ENCODE assay signal across 8 mouse cellular contexts in the genomic region with DNA sequence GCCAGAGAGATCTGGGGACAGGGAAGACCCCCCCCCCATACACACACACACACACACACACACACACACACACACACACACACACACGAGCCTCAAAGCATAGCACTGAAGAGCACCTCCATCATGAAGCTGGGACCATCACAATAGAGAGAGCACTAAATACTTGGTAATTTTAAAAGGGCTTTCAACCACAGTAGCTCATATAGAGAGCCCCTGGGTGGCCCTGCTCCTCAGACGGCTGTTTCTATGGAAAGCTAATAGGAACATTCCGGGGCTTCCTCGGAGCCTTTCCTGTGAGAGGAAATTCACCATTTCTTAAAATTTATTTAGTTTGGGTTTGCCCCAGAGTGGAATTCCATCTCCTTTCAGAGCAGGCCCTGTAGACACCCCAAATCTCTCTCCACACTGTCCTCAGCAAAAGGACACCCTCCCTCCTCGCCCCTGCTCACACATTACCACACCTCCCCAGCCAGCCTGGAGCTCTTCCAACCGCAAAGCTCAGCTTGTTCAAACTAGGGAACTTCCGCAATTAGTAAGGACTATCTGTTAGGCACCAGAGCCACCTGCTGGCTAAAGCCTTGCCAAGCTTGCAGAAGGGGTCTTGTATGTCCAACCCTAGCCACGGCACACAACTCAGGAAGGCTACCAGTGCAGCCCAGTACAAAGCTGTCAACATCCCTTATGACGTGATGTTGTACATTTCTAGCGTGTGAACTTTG. TPM values are rescaled to one million over a fixed set of nuclear protein-coding genes. Genes with fewer than 3 reads are reported as not detected.
DNase-seq lines count a peak whose midpoint lies in the region; ATAC-seq and TF ChIP-seq lines count a peak whose summit lies in the region.

No protein-coding gene starts in this region.

- DNase-seq in c-Kit-positive CD71-negative TER-119-negative erythroid progenitor cells, embryonic 14.5 days (ENCODE audit: low read depth) = peak; percentile 77
- DNase-seq in kidney, postnatal 0 days (ENCODE audit: low spot score) = peak; percentile 93
- peak; percentile 78 for DNase-seq in neural tube, embryonic 11.5 days (ENCODE audit: low spot score)
- peak; percentile 49 for DNase-seq in testis, postnatal 14 days (ENCODE audit: low spot score)

- H3K9ac ChIP-seq in forebrain, embryonic 12.5 days = no peak overlapping the region
- H3K9ac ChIP-seq in heart, embryonic 14.5 days (ENCODE audit: low read length) = no peak overlapping the region
- H3K9ac ChIP-seq in kidney, postnatal 0 days (ENCODE audit: low read depth, low read length) = no peak overlapping the region
- no peak overlapping the region for H3K9ac ChIP-seq in limb, embryonic 15.5 days
- H3K9ac ChIP-seq in neural tube, embryonic 11.5 days (ENCODE audit: low read length) = no peak overlapping the region

- H3K36me3 ChIP-seq in E14TG2a.4 (ENCODE audit: insufficient read depth, low read length) = no peaks in the 10 kb centered on the region
- no peaks in the 10 kb centered on the region for H3K36me3 ChIP-seq in forebrain, embryonic 12.5 days (replicated peaks)
- H3K36me3 ChIP-seq in heart, embryonic 14.5 days (ENCODE audit: control insufficient read depth, insufficient read depth, low read length) = no peaks in the 10 kb centered on the region
- H3K36me3 ChIP-seq in kidney, postnatal 0 days (ENCODE audit: insufficient read depth, low read length) = no peaks in the 10 kb centered on the region
- no peaks in the 10 kb centered on the region for H3K36me3 ChIP-seq in limb, embryonic 15.5 days
- H3K36me3 ChIP-seq in neural tube, embryonic 11.5 days (ENCODE audit: control insufficient read depth, insufficient read depth, low read length) = no peaks in the 10 kb centered on the region

- no peak overlapping the region for H3K4me2 ChIP-seq in forebrain, embryonic 12.5 days
- H3K4me2 ChIP-seq in heart, embryonic 14.5 days (ENCODE audit: low read length) = 0 out of 2 replicates have a peak overlapping the region, but pooled peaks have one; percentile 31
- peak overlapping the region; percentile 36; the same call in 1 of the 2 replicates for H3K4me2 ChIP-seq in kidney, postnatal 0 days (ENCODE audit: low read length)
- peak overlapping the region; percentile 25; the same call in 1 of the 2 replicates for H3K4me2 ChIP-seq in limb, embryonic 15.5 days
- H3K4me2 ChIP-seq in neural tube, embryonic 11.5 days (ENCODE audit: low read depth) = no peak overlapping the region

- H3K27me3 ChIP-seq in E14TG2a.4 (ENCODE audit: insufficient read depth, low read length) = peaks cover 8% of the 10 kb centered on the region; the same call in 1 of the 2 replicates
- H3K27me3 ChIP-seq in forebrain, embryonic 12.5 days = 0 out of 2 replicates have a peak, but pooled peaks cover 4% of the 10 kb centered on the region
- peaks cover 7% of the 10 kb centered on the region; the same call in 1 of the 2 replicates for H3K27me3 ChIP-seq in heart, embryonic 14.5 days (ENCODE audit: control insufficient read depth, insufficient read depth, low read length)
- H3K27me3 ChIP-seq in kidney, postnatal 0 days (ENCODE audit: insufficient read depth, low read length) = no peaks in the 10 kb centered on the region
- peaks cover 3% of the 10 kb centered on the region; the same call in 1 of the 2 replicates for H3K27me3 ChIP-seq in limb, embryonic 15.5 days
- H3K27me3 ChIP-seq in neural tube, embryonic 11.5 days (ENCODE audit: control insufficient read depth, insufficient read depth, low read length) = no peaks in the 10 kb centered on the region

- peak; percentile 23; the same call in 1 of the 2 replicates for TF ChIP-seq CTCF in E14TG2a.4 (conservative IDR thresholded peaks at IDR 0.05; ENCODE audit: low read length)
- peak; percentile 92 for TF ChIP-seq CTCF in kidney, postnatal 0 days (IDR thresholded peaks at IDR 0.05; ENCODE audit: low read depth)

- H3K27ac ChIP-seq in forebrain, embryonic 12.5 days = no peak overlapping the region
- H3K27ac ChIP-seq in heart, embryonic 14.5 days (replicated peaks in 1 of 2; ENCODE audit: control insufficient read depth in 1 of 2, insufficient read depth in 1 of 2, low read depth in 2 of 2, low read length in 2 of 2) = no peak overlapping the region
- no peak overlapping the region for H3K27ac ChIP-seq in kidney, postnatal 0 days
- H3K27ac ChIP-seq in limb, embryonic 15.5 days = no peak overlapping the region
- H3K27ac ChIP-seq in neural tube, embryonic 11.5 days (ENCODE audit: low read depth, low read length) = no peak overlapping the region

- H3K4me3 ChIP-seq in E14TG2a.4 (replicated peaks; ENCODE audit: low read length) = no peak overlapping the region
- H3K4me3 ChIP-seq in forebrain, embryonic 12.5 days (replicated peaks) = no peak overlapping the region
- H3K4me3 ChIP-seq in heart, embryonic 14.5 days (ENCODE audit: control insufficient read depth in 1 of 2, insufficient read depth in 1 of 2, low read depth in 1 of 2, low read length in 2 of 2) = no peak overlapping the region
- H3K4me3 ChIP-seq in kidney, postnatal 0 days (replicated peaks; ENCODE audit: low read depth, low read length) = no peak overlapping the region
- H3K4me3 ChIP-seq in limb, embryonic 15.5 days = no peak overlapping the region
- no peak overlapping the region for H3K4me3 ChIP-seq in neural tube, embryonic 11.5 days (ENCODE audit: low read depth, low read length)

- peak; percentile 68 for ATAC-seq in forebrain, embryonic 12.5 days (ENCODE audit: low FRiP score)
- 0 out of 2 replicates have a peak, but pooled peaks have one; percentile 35 for ATAC-seq in heart, embryonic 14.5 days (ENCODE audit: insufficient number of reproducible peaks, insufficient read depth, low FRiP score, low read depth)
- ATAC-seq in kidney, postnatal 0 days (replicated peaks; ENCODE audit: low FRiP score, low read depth) = peak; percentile 66; the same call in 1 of the 2 replicates
- peak; percentile 49; the same call in 1 of the 2 replicates for ATAC-seq in limb, embryonic 15.5 days (ENCODE audit: insufficient number of reproducible peaks, low FRiP score, low TSS enrichment, low read depth)
- ATAC-seq in neural tube, embryonic 11.5 days (ENCODE audit: insufficient read depth, low FRiP score, low TSS enrichment) = peak; percentile 27; the same call in 1 of the 2 replicates

- H3K4me1 ChIP-seq in E14TG2a.4 (replicated peaks; ENCODE audit: low read depth, low read length) = no peaks in the 10 kb centered on the region
- 0 out of 2 replicates have a peak, but pooled peaks cover 2% of the 10 kb centered on the region for H3K4me1 ChIP-seq in forebrain, embryonic 12.5 days
- no peaks in the 10 kb centered on the region for H3K4me1 ChIP-seq in heart, embryonic 14.5 days (ENCODE audit: control insufficient read depth in 2 of 2, insufficient read depth in 2 of 2, low read length in 2 of 2)
- H3K4me1 ChIP-seq in kidney, postnatal 0 days (replicated peaks; ENCODE audit: insufficient read depth, low read length) = no peaks in the 10 kb centered on the region
- H3K4me1 ChIP-seq in limb, embryonic 15.5 days = peaks cover 5% of the 10 kb centered on the region; the same call in 1 of the 2 replicates
- no peaks in the 10 kb centered on the region for H3K4me1 ChIP-seq in neural tube, embryonic 11.5 days (ENCODE audit: control insufficient read depth, insufficient read depth, low read length)

- H3K9me3 ChIP-seq in E14TG2a.4 (ENCODE audit: low read length) = peaks cover 4% of the 10 kb centered on the region
- H3K9me3 ChIP-seq in forebrain, embryonic 12.5 days = no peaks in the 10 kb centered on the region
- H3K9me3 ChIP-seq in heart, embryonic 14.5 days (ENCODE audit: control insufficient read depth, low read length) = no peaks in the 10 kb centered on the region
- H3K9me3 ChIP-seq in kidney, postnatal 0 days (replicated peaks; ENCODE audit: low read length) = no peaks in the 10 kb centered on the region
- H3K9me3 ChIP-seq in limb, embryonic 15.5 days = no peaks in the 10 kb centered on the region
- no peaks in the 10 kb centered on the region for H3K9me3 ChIP-seq in neural tube, embryonic 11.5 days (ENCODE audit: control insufficient read depth, low read length)

- 34% methylated on average over 10 of the region's 10 CpGs for WGBS in forebrain, embryonic 12.5 days
- WGBS in heart, embryonic 14.5 days = 21% methylated on average over 10 of the region's 10 CpGs
- WGBS in kidney, postnatal 0 days = 23% methylated on average over 10 of the region's 10 CpGs
- WGBS in limb, embryonic 15.5 days = 17% methylated on average over 10 of the region's 10 CpGs
- WGBS in neural tube, embryonic 11.5 days = 34% methylated on average over 10 of the region's 10 CpGs

RNA-seq across cellular contexts. Expression of gene D430019H16Rik, which starts 26.5 kb away (rescaled TPM):
- polyA plus RNA-seq in forebrain, embryonic 12.5 days (2016; fragmentation: Nextera tagmentation; extraction: Ambion mirVana) = 7.7 and 7.9 TPM in 2 replicates
- 0.30 and 0.72 TPM in 2 replicates for polyA plus RNA-seq in heart, embryonic 14.5 days (2014; fragmentation: Nextera tagmentation; extraction: Ambion mirVana)
- 1.1 TPM in 2 replicates for polyA plus RNA-seq in kidney, postnatal 0 days (2015; fragmentation: Nextera tagmentation; extraction: Ambion mirVana)
- polyA plus RNA-seq in limb, embryonic 15.5 days (2015; fragmentation: Nextera tagmentation; extraction: Ambion mirVana) = 1.4 and 2.0 TPM in 2 replicates
- 6.4 and 7.3 TPM in 2 replicates for polyA plus RNA-seq in neural tube, embryonic 11.5 days (2014; fragmentation: Nextera tagmentation; extraction: Ambion mirVana)

Comparison
In these comparisons a context has a peak if more than half of its experiments do, and no peak if none do; other contexts are left out.
1. H3K4me2 ChIP-seq: peak in heart, embryonic 14.5 days (single experiment), kidney, postnatal 0 days (single experiment) and limb, embryonic 15.5 days (single experiment); none in forebrain, embryonic 12.5 days (single experiment) and neural tube, embryonic 11.5 days (single experiment).
2. Peak in every context shown above with its lines, with median percentiles within 50 percentile points of each other: DNase-seq and ATAC-seq.